Mouse (Mus musculus) thymus, adult 2 months (tissue): Measurements from ENCODE around the gene Pop5.

Experiments
- CTCF ChIP-seq: fragments of 200-500 bp; IDR thresholded peaks from 2 replicates; pipeline ENCODE4 v1.5.1; 2012; ENCODE audit warnings: mild to moderate bottlenecking, control low read depth, low read length, moderate library complexity, borderline replicate concordance; ENCODE audit not compliant: control insufficient read depth, poor library complexity, insufficient read depth; ENCODE audit errors: extremely low read depth
- POLR2A ChIP-seq: fragments of 200-500 bp; IDR thresholded peaks from 2 replicates; pipeline ENCODE4 v1.6.1; 2012; ENCODE audit warnings: mild to moderate bottlenecking, low read length, control low read depth, moderate library complexity; ENCODE audit not compliant: control insufficient read depth, poor library complexity, insufficient read depth; ENCODE audit errors: extremely low read depth

DNA sequence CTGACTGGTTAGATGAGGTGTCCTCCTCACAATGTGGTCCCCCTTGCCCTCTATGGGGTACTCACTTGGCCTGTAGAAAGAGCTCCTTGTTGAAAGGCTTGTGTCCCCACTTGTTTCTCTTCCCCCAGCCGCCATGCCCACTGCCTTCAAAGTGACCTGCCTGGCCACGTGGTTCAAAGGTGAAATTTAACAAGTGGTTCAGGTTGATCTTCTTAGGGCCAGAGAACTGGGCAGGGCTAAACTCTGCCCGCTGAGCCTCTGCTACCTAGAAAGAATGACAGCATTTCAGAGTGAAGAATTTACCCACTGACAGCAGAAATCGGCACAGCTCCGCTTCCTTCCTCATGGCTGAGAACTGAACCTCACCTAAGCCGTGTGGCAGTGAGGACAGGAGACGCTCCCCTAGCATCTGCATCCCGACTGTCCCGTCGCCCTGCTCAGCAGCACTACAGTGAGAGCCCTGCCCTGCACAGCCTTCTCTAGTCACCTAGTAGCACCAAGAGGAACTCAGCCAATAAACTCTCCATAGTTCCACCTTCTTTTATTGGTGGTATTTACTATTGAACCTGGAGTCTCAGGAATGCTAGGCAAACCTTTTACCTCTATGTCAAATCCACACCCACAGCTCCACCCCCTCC lies 21.4 kb downstream of the Pop5 start:
- no peak for TF ChIP-seq POLR2A
- TF ChIP-seq CTCF, result no peak
